Mouse (Mus musculus): Measurements from ENCODE around the gene Kcnt2.

GRCm38 (mm10) chr1:140338417-140338816 is 92.5 kb downstream of the Kcnt2 start:
- TF ChIP-seq CTCF (IDR thresholded peaks at IDR 0.05; ENCODE audit: control insufficient read depth, insufficient read depth, low read length), result no peak
- TF ChIP-seq POLR2A (IDR thresholded peaks at IDR 0.05; ENCODE audit: borderline replicate concordance, control insufficient read depth, low read depth, low read length), result no peak

Measured in bone marrow, adult 2 months (tissue).